In genomic region chr9:65293580-65293972, GRCm38 (mm10) we compare ENCODE assay signal across 8 mouse cellular contexts. TPM values are rescaled to one million over a fixed set of nuclear protein-coding genes. Genes with fewer than 3 reads are reported as not detected.
DNase-seq lines count a peak whose midpoint lies in the region; ATAC-seq lines count a peak whose summit lies in the region.

No protein-coding gene starts in this region.

- no peak for DNase-seq in lung, postnatal 36 days
- DNase-seq in limb, embryonic 11.5 days (ENCODE audit: low spot score): no peak
- DNase-seq in cerebellum, adult 11 months: no peak
- DNase-seq in thymus, postnatal 4 days: no peak
- no peak for DNase-seq in layer of hippocampus, postnatal 36 days

- H3K4me2 ChIP-seq in lung, embryonic 16.5 days (ENCODE audit: low read depth, low read length): peak overlapping the region; percentile 62
- peak overlapping the region; percentile 65 for H3K4me2 ChIP-seq in limb, embryonic 11.5 days (ENCODE audit: low read depth, severe bottlenecking)
- peak overlapping the region; percentile 89 for H3K4me2 ChIP-seq in neural tube, embryonic 12.5 days (replicated peaks)

- H3K27me3 ChIP-seq in lung, embryonic 16.5 days (ENCODE audit: control insufficient read depth, insufficient read depth, low read depth, low read length): no peaks in the 10 kb centered on the region
- H3K27me3 ChIP-seq in limb, embryonic 11.5 days (ENCODE audit: control insufficient read depth, insufficient read depth, low read length): no peaks in the 10 kb centered on the region
- H3K27me3 ChIP-seq in neural tube, embryonic 12.5 days (replicated peaks): no peaks in the 10 kb centered on the region

- peaks cover 2% of the 10 kb centered on the region; the same call in 1 of the 2 replicates for H3K36me3 ChIP-seq in lung, embryonic 16.5 days (ENCODE audit: control insufficient read depth, insufficient read depth, low read length)
- H3K36me3 ChIP-seq in limb, embryonic 11.5 days (ENCODE audit: control insufficient read depth, insufficient read depth, low read length): no peaks in the 10 kb centered on the region; the same call in 1 of the 2 replicates
- peaks cover 4% of the 10 kb centered on the region; the same call in 1 of the 2 replicates for H3K36me3 ChIP-seq in neural tube, embryonic 12.5 days

- H3K4me1 ChIP-seq in lung, embryonic 16.5 days (replicated peaks; ENCODE audit: control insufficient read depth, insufficient read depth, low read length): peaks cover 9% of the 10 kb centered on the region
- peaks cover 5% of the 10 kb centered on the region; the same call in 1 of the 2 replicates for H3K4me1 ChIP-seq in limb, embryonic 11.5 days (ENCODE audit: control insufficient read depth, insufficient read depth, low read length)
- H3K4me1 ChIP-seq in neural tube, embryonic 12.5 days: peaks cover 14% of the 10 kb centered on the region

- WGBS in lung, embryonic 16.5 days: under 1% methylated on average over 9 of the region's 9 CpGs
- under 1% methylated on average over 9 of the region's 9 CpGs for WGBS in limb, embryonic 11.5 days
- WGBS in neural tube, embryonic 12.5 days: 1% methylated on average over 9 of the region's 9 CpGs

- no peaks in the 10 kb centered on the region for H3K9me3 ChIP-seq in lung, embryonic 16.5 days (ENCODE audit: control insufficient read depth, low read length)
- H3K9me3 ChIP-seq in limb, embryonic 11.5 days (ENCODE audit: control insufficient read depth, low read length): no peaks in the 10 kb centered on the region
- no peaks in the 10 kb centered on the region for H3K9me3 ChIP-seq in neural tube, embryonic 12.5 days

- H3K9ac ChIP-seq in lung, embryonic 16.5 days (ENCODE audit: low read length): peak overlapping the region; percentile 62
- H3K9ac ChIP-seq in limb, embryonic 11.5 days (ENCODE audit: low read length): peak overlapping the region; percentile 83
- peak overlapping the region; percentile 55 for H3K9ac ChIP-seq in neural tube, embryonic 12.5 days

- peak; percentile 38; the same call in 1 of the 2 replicates for ATAC-seq in lung, embryonic 16.5 days (ENCODE audit: low read depth)
- ATAC-seq in erythroblast, adult 5-6 weeks (replicated peaks; ENCODE audit: low FRiP score, poor library complexity, severe bottlenecking): peak; percentile 28; the same call in 1 of the 2 replicates
- peak; percentile 50; the same call in 1 of the 2 replicates for ATAC-seq in limb, embryonic 11.5 days (ENCODE audit: insufficient number of reproducible peaks, low FRiP score, low TSS enrichment, low read depth)
- ATAC-seq in neural tube, embryonic 12.5 days (ENCODE audit: low FRiP score, low read depth): 0 out of 2 replicates have a peak, but pooled peaks have one; percentile 19

- peak overlapping the region; percentile 37 for H3K27ac ChIP-seq in lung, embryonic 16.5 days (ENCODE audit: low read length)
- H3K27ac ChIP-seq in limb, embryonic 11.5 days (replicated peaks; ENCODE audit: low read depth, low read length): peak overlapping the region; percentile 30
- no peak overlapping the region for H3K27ac ChIP-seq in neural tube, embryonic 12.5 days

- H3K4me3 ChIP-seq in lung, embryonic 16.5 days (ENCODE audit: low read length): peak overlapping the region; percentile 95
- H3K4me3 ChIP-seq in limb, embryonic 11.5 days (ENCODE audit: low read depth, low read length): peak overlapping the region; percentile 96
- H3K4me3 ChIP-seq in neural tube, embryonic 12.5 days: peak overlapping the region; percentile 94

RNA-seq across cellular contexts. Expression of gene Clpx, which starts 0.5 kb away (rescaled TPM):
- polyA plus RNA-seq in lung, embryonic 16.5 days (2015; fragmentation: Nextera tagmentation; extraction: Ambion mirVana): 50.3 and 51.8 TPM in 2 replicates
- 16.3 and 20.8 TPM in 2 replicates for total RNA-seq in erythroblast, adult 5-6 weeks (2015; ENCODE audit: low replicate concordance)
- 34.5 and 43.6 TPM in 2 replicates for total RNA-seq in erythroblast, adult 5-6 weeks (2017; ENCODE audit: low replicate concordance)
- 54.1 and 59.1 TPM in 2 replicates for polyA plus RNA-seq in limb, embryonic 11.5 days (2014; fragmentation: Nextera tagmentation; extraction: Ambion mirVana)
- polyA plus RNA-seq in neural tube, embryonic 12.5 days (2016; fragmentation: Nextera tagmentation; extraction: Ambion mirVana): 41.9 and 46.2 TPM in 2 replicates
- total RNA-seq in layer of hippocampus, postnatal 36 days (2021): 10 to 100 TPM; 31.8 to 32.2 TPM

RNA-seq across cellular contexts. Expression of gene Cilp, which starts 28.6 kb away (rescaled TPM):
- 0.19 and 0.35 TPM in 2 replicates for polyA plus RNA-seq in lung, embryonic 16.5 days (2015; fragmentation: Nextera tagmentation; extraction: Ambion mirVana)
- not detected in 2 replicates for total RNA-seq in erythroblast, adult 5-6 weeks (2015; ENCODE audit: low replicate concordance)
- total RNA-seq in erythroblast, adult 5-6 weeks (2017; ENCODE audit: low replicate concordance): not detected in 2 replicates
- 0.11 TPM in 2 replicates for polyA plus RNA-seq in limb, embryonic 11.5 days (2014; fragmentation: Nextera tagmentation; extraction: Ambion mirVana)
- polyA plus RNA-seq in neural tube, embryonic 12.5 days (2016; fragmentation: Nextera tagmentation; extraction: Ambion mirVana): 0.33 and 0.47 TPM in 2 replicates
- not detected for total RNA-seq in layer of hippocampus, postnatal 36 days (2021)

RNA-seq across cellular contexts. Expression of gene Pdcd7, which starts 52.3 kb away (rescaled TPM):
- polyA plus RNA-seq in lung, embryonic 16.5 days (2015; fragmentation: Nextera tagmentation; extraction: Ambion mirVana): 3.9 and 4.9 TPM in 2 replicates
- 2.7 and 5.4 TPM in 2 replicates for total RNA-seq in erythroblast, adult 5-6 weeks (2015; ENCODE audit: low replicate concordance)
- 8.8 and 10.5 TPM in 2 replicates for total RNA-seq in erythroblast, adult 5-6 weeks (2017; ENCODE audit: low replicate concordance)
- 16.8 and 17.7 TPM in 2 replicates for polyA plus RNA-seq in limb, embryonic 11.5 days (2014; fragmentation: Nextera tagmentation; extraction: Ambion mirVana)
- 14.6 and 15.4 TPM in 2 replicates for polyA plus RNA-seq in neural tube, embryonic 12.5 days (2016; fragmentation: Nextera tagmentation; extraction: Ambion mirVana)
- 10 to 100 TPM; 29.1 to 30.9 TPM for total RNA-seq in layer of hippocampus, postnatal 36 days (2021)
